Mouse (Mus musculus): Measurements from ENCODE around the gene Baz2a.

DNA sequence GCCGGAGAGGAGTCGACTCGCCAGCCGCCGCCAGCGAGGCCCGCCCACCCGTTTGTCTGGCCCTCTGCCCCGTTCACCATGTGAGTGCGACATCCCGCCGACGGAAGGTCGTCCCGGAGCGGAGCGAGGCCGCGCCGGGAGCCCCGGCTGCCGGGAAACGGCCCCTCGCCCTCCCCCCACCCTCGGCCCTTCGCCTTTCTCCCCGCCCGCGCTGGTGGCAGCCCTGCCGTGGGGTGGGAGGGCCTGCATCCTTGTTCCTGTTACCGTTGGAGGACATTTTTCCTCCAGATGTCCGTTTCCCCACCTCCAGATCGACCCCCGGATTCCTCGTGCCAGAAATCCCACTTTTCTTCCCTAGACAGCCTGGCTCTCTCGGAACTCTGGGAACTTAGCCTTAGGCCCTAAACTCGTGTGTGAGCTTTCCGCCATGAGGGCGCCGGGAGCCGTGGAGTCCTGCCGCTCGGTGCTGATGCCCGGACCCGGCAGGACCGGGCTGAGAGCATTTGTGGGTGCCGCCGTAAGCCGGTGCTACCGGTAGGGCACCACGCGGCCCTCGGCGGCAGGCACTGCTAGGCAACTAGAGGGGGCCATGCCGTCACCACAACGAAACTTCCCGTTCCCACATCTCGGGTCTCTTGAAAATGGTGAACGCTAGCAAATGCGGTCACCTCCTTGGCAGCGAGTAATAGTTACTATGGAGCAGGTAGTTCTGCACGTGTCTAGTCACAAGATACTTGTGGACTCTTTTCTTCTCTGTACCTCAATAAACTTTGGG, 32.0 kb upstream of the Baz2a start:
- no peak for TF ChIP-seq GATA1 (IDR thresholded peaks at IDR 0.05; ENCODE audit: low read length)
- no peak for TF ChIP-seq TAL1 (IDR thresholded peaks at IDR 0.05; ENCODE audit: low read length)

Measured in erythroblast, embryonic 14.5 days (primary cell).